Mouse (Mus musculus) cortical plate, adult 2 months (tissue): ENCODE data around the gene D630045J12Rik.

ENCODE experiments used
- CTCF ChIP-seq: fragments of 200-500 bp; IDR thresholded peaks from 2 replicates; pipeline ENCODE4 v1.5.1; 2011; ENCODE audit warnings: mild to moderate bottlenecking, control low read depth, low read length; ENCODE audit not compliant: insufficient read depth; ENCODE audit errors: extremely low read depth
- POLR2A ChIP-seq: fragments of 200-500 bp; IDR thresholded peaks from 2 replicates; pipeline ENCODE4 v1.6.1; 2011; ENCODE audit warnings: mild to moderate bottlenecking, low read length, control low read depth; ENCODE audit not compliant: insufficient read depth; ENCODE audit errors: extremely low read depth

- no peak for TF ChIP-seq POLR2A
- no peak for TF ChIP-seq CTCF
Measured at GRCm38 (mm10) chr6:38164705-38165104, 89.1 kb downstream of the D630045J12Rik start.
